Mouse (Mus musculus): ENCODE measurements at regions not wholly inside any gene's neighbourhood (a gene's known extent, or its start where the extent isn't known, plus 50 kb on each side); places are given as distances from the start of the nearest gene placed in this dataset.
A peak's percentile ranks its signal among the peaks of the same experiment; 100 is the strongest.

DNA sequence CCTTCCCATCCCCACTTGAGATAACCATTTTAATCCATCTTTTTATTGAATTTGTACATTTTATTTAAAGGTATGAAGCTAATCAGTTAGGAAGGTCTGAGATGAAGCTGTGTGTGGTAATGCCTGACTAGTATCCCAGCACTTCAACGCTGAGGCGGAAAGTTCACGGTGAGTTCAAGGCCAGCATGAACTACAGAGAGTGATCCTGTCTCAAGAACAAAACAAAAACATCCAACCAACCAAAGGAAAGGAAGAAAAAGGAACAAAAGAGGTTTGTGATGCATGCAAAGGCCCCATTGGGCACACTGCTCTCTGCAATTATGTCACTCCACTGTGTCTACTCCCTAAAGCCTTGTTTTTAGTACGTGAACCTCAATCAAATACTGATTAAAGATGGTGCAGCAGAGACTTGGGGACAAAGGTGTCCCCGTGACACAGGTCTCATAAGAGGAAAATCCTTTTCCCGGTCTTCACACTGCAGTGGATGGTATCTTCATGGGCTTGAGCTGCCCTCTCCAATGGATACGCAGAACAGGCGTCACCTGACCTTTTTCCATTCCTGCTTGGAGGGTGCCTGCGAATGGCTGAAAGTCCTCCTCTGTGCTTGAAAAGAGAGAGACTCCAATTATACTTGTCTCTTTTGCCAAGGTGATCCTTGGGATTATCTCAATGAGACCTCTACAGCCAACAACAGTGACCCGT is 108.2 kb downstream of the Gm9376 start:
- H3K9me3 ChIP-seq (replicated peaks) = no peaks in the 10 kb centered on the region
- no peak overlapping the region for H3K4me2 ChIP-seq (replicated peaks)
- no peak overlapping the region for H3K4me3 ChIP-seq (replicated peaks)
- ATAC-seq (ENCODE audit: insufficient number of reproducible peaks, low FRiP score, low TSS enrichment, low read depth) = no peak
- H3K36me3 ChIP-seq = no peaks in the 10 kb centered on the region
- H3K9ac ChIP-seq = no peak overlapping the region
- peaks cover 4% of the 10 kb centered on the region for H3K27me3 ChIP-seq
- H3K27ac ChIP-seq (replicated peaks) = no peak overlapping the region
- 91% methylated on average over 10 of the region's 10 CpGs for WGBS
- H3K4me1 ChIP-seq = no peaks in the 10 kb centered on the region

DNA sequence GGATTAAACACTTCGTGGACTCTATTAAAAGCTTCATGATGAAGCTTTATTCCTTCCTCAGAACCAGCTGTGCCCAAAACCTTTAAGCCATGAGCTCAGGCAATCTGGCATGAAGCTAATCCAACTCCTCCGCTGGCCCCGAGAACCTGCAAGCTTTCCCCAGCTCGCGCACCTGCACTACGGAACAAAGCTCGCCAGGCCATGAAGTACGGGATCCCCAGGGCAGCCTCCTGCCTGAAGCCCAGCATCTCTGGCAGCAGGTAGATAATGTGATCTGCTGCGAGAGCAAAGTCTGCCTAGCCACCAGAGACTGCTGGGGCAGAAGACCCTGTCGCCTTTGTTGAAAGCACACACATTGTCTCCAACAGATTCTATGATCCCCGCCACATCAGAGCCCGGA is 108.9 kb downstream of the Gm9376 start:
- no peak for ATAC-seq (ENCODE audit: insufficient number of reproducible peaks, low FRiP score, low TSS enrichment, low read depth)
- H3K9me3 ChIP-seq (replicated peaks) = no peaks in the 10 kb centered on the region
- 92% methylated on average over 12 of the region's 12 CpGs for WGBS

DNA sequence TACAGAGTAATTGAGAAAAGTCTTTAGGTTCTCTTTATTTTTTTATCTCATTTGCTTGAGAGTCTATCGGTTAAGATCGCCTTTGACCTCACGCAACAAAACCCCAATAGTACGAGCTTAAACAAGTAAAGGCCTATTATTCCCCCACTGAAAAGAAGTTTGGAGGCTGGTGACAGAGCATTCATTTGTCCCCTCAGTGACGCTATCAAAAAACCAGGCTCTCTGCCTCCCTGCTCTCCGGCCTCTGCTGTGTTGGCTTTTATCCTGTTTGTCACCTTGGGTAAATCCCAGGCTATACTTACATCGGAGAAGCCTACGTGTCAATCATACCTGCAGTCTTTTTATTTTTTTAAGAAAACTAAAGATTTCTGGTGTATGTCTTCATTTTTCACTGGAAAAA is 112.9 kb downstream of the Gm9376 start:
- ATAC-seq (ENCODE audit: insufficient number of reproducible peaks, low FRiP score, low TSS enrichment, low read depth) = no peak
- no peaks in the 10 kb centered on the region for H3K36me3 ChIP-seq
- H3K4me3 ChIP-seq (replicated peaks) = no peak overlapping the region
- no peak overlapping the region for H3K27ac ChIP-seq (replicated peaks)
- WGBS = 83% methylated on average over 8 of the region's 8 CpGs
- H3K4me2 ChIP-seq (replicated peaks) = no peak overlapping the region
- H3K27me3 ChIP-seq = no peaks in the 10 kb centered on the region
- no peaks in the 10 kb centered on the region for H3K4me1 ChIP-seq
- no peak overlapping the region for H3K9ac ChIP-seq
- no peaks in the 10 kb centered on the region for H3K9me3 ChIP-seq (replicated peaks)

More for the DNA sequence above, 108.9 kb downstream of the Gm9376 start:
- H3K36me3 ChIP-seq = no peaks in the 10 kb centered on the region
- no peak overlapping the region for H3K27ac ChIP-seq (replicated peaks)
- peaks cover 4% of the 10 kb centered on the region; the same call in 1 of the 2 replicates for H3K27me3 ChIP-seq
- H3K4me2 ChIP-seq (replicated peaks) = no peak overlapping the region
- no peaks in the 10 kb centered on the region for H3K4me1 ChIP-seq
- no peak overlapping the region for H3K9ac ChIP-seq
- no peak overlapping the region for H3K4me3 ChIP-seq (replicated peaks)

DNA sequence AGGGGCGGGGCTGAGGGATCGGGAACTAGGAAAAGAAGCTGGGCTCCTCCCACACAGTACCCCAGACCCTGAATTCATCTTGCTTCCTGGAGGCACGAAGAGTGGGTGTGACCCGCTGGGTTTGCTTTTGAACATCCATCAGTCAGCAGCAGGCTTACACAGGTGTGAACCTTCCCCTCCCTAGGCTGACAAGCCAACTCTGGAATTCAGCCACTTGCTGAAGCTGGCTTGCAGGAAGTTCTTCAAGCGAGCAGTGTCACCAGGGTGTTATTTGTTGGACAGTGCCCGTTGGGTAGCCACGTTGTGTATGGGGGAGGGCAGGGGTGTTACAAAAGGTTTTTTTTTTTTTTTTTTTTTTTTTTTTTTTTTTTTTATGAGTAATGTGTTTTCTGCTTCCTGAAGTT is 118.8 kb downstream of the Gm9376 start:
- Histone ChIP-seq H3K4me3 (replicated peaks) (no peak overlapping the region), H3K9ac (no peak overlapping the region), H3K36me3 (no peaks in the 10 kb centered on the region), H3K27me3 (no peaks in the 10 kb centered on the region), H3K9me3 (replicated peaks) (no peaks in the 10 kb centered on the region), H3K4me1 (no peaks in the 10 kb centered on the region), H3K4me2 (replicated peaks) (peak overlapping the region; percentile 35), H3K27ac (replicated peaks) (no peak overlapping the region)
- 11% methylated on average over 6 of the region's 7 CpGs for WGBS
- ATAC-seq (ENCODE audit: insufficient number of reproducible peaks, low FRiP score, low TSS enrichment, low read depth) = no peak

DNA sequence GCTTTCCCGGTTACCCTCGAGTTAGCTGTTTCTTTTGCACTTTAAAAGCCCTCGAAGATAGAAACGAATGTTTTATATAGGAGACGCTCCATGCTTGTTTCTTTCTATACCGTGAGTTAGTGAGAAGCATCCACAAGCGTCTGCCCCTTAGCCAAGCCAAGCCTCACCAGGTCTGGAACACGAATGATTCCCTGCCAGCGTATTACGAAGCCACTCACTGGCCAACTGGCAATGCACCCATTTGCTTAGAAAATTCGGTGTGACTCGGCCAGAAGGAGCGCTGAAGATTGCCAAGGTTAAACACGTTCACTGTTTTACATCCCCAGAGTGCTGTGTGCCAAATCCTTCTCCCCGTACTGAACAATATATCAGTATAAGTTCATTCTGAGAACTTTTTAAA is 121.3 kb downstream of the Gm9376 start:
- Histone ChIP-seq H3K4me2 (replicated peaks) (no peak overlapping the region), H3K36me3 (no peaks in the 10 kb centered on the region), H3K4me1 (no peaks in the 10 kb centered on the region), H3K4me3 (replicated peaks) (no peak overlapping the region), H3K9ac (no peak overlapping the region), H3K27me3 (no peaks in the 10 kb centered on the region), H3K9me3 (replicated peaks) (no peaks in the 10 kb centered on the region), H3K27ac (replicated peaks) (no peak overlapping the region)
- 85% methylated on average over 15 of the region's 15 CpGs for WGBS
- ATAC-seq (ENCODE audit: insufficient number of reproducible peaks, low FRiP score, low TSS enrichment, low read depth) = no peak

DNA sequence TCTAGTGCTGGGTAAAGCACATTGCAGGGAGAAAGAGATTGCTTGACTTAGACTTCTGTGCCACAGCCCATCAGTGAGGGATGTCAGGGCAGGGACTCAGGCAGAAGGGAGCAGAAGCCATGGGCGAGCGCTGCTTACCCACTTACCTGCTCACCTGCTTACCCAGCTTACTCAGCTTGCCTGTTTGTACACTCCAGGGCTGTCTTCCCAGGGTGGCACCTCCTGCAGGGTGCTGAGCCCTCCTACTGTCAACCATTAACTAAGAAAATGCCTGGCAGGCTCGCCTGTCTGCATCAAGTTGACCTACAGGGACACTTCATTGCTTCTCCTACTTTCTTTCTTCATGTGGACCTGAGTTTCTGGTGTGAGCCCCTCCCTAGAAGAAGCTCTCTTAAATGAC is 124.0 kb downstream of the Gm9376 start:
- H3K9ac ChIP-seq = no peak overlapping the region
- H3K4me3 ChIP-seq (replicated peaks) = no peak overlapping the region
- no peaks in the 10 kb centered on the region for H3K27me3 ChIP-seq
- H3K36me3 ChIP-seq = no peaks in the 10 kb centered on the region
- no peaks in the 10 kb centered on the region for H3K4me1 ChIP-seq
- 72% methylated on average over 3 of the region's 3 CpGs for WGBS
- no peak for ATAC-seq (ENCODE audit: insufficient number of reproducible peaks, low FRiP score, low TSS enrichment, low read depth)
- no peak overlapping the region for H3K27ac ChIP-seq (replicated peaks)
- H3K4me2 ChIP-seq (replicated peaks) = no peak overlapping the region
- no peaks in the 10 kb centered on the region for H3K9me3 ChIP-seq (replicated peaks)

DNA sequence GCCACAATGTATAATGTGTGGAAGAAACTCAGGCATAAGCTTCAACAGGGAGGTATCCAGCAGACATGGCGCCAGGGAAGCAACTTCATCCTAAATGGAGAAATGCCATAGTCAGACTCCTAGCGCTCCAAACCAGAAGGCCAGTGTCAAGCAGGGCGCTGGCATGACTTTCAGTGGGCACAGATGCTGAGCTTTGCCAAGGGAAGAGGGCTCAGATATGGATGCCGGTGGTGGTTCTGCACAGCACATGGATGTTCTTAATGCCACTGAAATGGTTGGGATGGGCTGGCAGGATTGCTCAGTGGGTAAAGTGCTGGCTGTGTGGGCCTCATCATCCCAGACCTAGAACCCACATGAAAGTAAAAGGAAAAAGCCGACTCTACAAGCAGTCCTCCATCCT is 124.8 kb downstream of the Gm9376 start:
- Histone ChIP-seq H3K4me2 (replicated peaks) (no peak overlapping the region), H3K27me3 (no peaks in the 10 kb centered on the region), H3K36me3 (no peaks in the 10 kb centered on the region), H3K4me1 (no peaks in the 10 kb centered on the region), H3K9me3 (replicated peaks) (no peaks in the 10 kb centered on the region), H3K27ac (replicated peaks) (no peak overlapping the region), H3K9ac (no peak overlapping the region), H3K4me3 (replicated peaks) (no peak overlapping the region)
- 85% methylated on average over 5 of the region's 5 CpGs for WGBS
- ATAC-seq (ENCODE audit: insufficient number of reproducible peaks, low FRiP score, low TSS enrichment, low read depth) = no peak

DNA sequence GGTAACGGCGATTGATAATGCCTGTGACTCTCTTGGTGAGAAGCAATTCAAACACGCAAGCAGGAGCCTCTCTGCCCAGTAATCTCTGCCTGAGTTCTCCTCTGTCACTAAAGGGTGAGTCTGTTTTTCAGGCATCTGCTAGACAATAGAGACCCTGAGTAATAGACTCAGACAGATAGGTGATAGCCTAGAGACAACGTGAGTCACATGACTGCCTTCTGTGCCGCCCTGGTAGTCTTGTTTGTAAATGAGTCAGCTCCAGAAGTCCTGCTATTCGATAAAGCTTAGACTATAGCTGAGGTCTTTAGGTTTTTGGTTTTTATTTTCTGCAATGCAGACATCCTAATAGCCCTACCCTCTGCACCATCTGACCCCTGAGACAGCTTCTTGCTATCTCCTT is 126.9 kb downstream of the Gm9376 start:
- ATAC-seq (ENCODE audit: insufficient number of reproducible peaks, low FRiP score, low TSS enrichment, low read depth) = no peak
- WGBS = 59% methylated on average over 6 of the region's 6 CpGs
- Histone ChIP-seq H3K9me3 (replicated peaks) (no peaks in the 10 kb centered on the region), H3K4me2 (replicated peaks) (no peak overlapping the region), H3K27me3 (no peaks in the 10 kb centered on the region), H3K4me1 (no peaks in the 10 kb centered on the region), H3K27ac (replicated peaks) (no peak overlapping the region), H3K4me3 (replicated peaks) (no peak overlapping the region), H3K9ac (no peak overlapping the region), H3K36me3 (no peaks in the 10 kb centered on the region)

DNA sequence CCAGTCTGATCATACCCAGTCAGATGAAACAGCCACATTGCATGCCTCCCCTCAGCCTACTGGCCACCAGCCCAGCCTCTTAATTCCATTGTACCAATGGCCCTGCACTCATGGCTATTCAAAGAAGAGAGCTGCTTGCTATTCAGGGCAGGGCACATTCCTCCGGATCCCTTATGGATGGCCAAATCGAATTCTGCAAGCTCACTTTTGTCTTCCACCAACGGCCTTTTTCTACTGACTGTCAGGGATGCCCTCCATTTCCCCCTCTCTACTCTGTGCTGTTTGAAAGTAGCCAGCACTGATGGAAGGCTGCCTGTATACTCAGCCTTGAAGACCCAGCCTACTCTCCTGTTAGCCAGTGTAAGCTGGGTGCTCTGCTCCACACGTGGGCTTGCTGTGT is 147.5 kb downstream of the Gm9376 start:
- Histone ChIP-seq H3K36me3 (no peaks in the 10 kb centered on the region), H3K4me2 (replicated peaks) (no peak overlapping the region), H3K27me3 (peaks cover 19% of the 10 kb centered on the region; the same call in 1 of the 2 replicates), H3K4me1 (no peaks in the 10 kb centered on the region), H3K27ac (replicated peaks) (no peak overlapping the region), H3K4me3 (replicated peaks) (no peak overlapping the region), H3K9me3 (replicated peaks) (no peaks in the 10 kb centered on the region), H3K9ac (no peak overlapping the region)
- ATAC-seq (ENCODE audit: insufficient number of reproducible peaks, low FRiP score, low TSS enrichment, low read depth) = no peak
- WGBS = 69% methylated on average over 4 of the region's 4 CpGs

DNA sequence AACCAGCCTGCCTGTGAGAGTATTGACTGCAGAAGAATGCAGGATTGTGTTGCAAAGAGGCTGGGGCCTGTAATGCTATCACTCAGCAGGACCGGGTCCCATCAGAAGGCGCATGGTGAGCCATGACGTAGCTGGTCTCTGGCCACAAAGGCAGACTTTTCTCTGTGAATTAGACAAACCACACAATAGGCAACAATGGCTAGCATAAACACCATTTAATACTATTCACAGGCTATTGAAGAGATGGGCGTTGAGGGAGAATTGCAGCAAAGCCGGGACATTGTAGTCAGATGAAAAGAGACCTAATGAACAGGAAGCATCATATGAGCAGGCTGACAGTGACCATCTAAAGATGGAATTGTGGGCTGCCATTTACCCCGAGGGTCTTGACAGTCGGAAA is 149.4 kb downstream of the Gm9376 start:
- Histone ChIP-seq H3K9me3 (replicated peaks) (no peaks in the 10 kb centered on the region; the same call in 1 of the 2 replicates), H3K27me3 (peaks cover 19% of the 10 kb centered on the region; the same call in 1 of the 2 replicates), H3K36me3 (no peaks in the 10 kb centered on the region), H3K4me2 (replicated peaks) (no peak overlapping the region), H3K4me1 (no peaks in the 10 kb centered on the region), H3K9ac (no peak overlapping the region), H3K27ac (replicated peaks) (no peak overlapping the region), H3K4me3 (replicated peaks) (no peak overlapping the region)
- 43% methylated on average over 7 of the region's 7 CpGs for WGBS
- no peak for ATAC-seq (ENCODE audit: insufficient number of reproducible peaks, low FRiP score, low TSS enrichment, low read depth)

DNA sequence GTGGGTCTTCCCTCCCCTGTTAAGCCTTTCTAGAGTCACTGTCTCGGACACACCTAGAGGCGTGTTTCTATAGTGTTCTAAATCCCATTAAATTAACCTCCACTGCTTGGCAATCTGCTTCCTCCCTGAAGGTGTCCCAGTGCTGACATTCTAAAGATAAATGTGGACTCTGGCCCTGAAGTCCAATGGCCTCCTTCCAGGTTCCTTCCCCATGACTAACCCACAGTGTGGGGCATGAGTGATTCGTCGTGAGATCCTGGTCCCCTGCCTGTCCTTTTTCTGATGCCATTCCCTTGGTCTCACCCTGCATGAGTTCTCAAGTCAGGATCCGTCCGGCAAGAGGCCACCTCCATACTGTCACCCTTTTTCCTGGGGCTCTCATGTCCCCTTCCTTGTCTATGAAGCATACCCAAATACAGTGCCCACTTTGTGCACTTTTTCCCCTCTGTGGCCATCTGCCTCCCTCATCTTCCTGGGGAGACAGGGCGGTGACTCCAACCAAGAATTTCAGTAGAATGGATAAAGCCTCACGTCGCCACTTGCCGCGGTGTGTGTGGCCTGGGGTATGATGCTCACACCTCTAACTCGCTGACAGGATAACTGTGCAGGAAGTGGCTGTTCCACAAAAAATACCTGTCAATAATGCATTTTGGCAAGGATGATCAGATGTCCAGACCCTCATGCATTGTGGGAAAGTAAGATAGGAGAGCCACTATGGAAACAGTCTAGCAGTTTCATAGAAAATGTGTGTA is 152.9 kb downstream of the Gm9376 start:
- no peak overlapping the region for H3K4me2 ChIP-seq (replicated peaks)
- H3K27me3 ChIP-seq = peaks cover 30% of the 10 kb centered on the region; the same call in 1 of the 2 replicates
- no peak overlapping the region for H3K4me3 ChIP-seq (replicated peaks)
- no peaks in the 10 kb centered on the region; the same call in 1 of the 2 replicates for H3K9me3 ChIP-seq (replicated peaks)
- 88% methylated on average over 12 of the region's 12 CpGs for WGBS
- H3K4me1 ChIP-seq = peaks cover 9% of the 10 kb centered on the region
- H3K36me3 ChIP-seq = no peaks in the 10 kb centered on the region
- no peak overlapping the region for H3K9ac ChIP-seq
- no peak overlapping the region for H3K27ac ChIP-seq (replicated peaks)
- ATAC-seq (ENCODE audit: insufficient number of reproducible peaks, low FRiP score, low TSS enrichment, low read depth) = no peak

Data from embryonic facial prominence, embryonic 15.5 days (tissue).